Mouse (Mus musculus): ENCODE results near the gene Syt3. TPM values are rescaled to one million over a fixed set of nuclear protein-coding genes. Genes with fewer than 3 reads are reported as not detected.

Gene Syt3
- polyA plus RNA-seq, 1 experiment from 2014 or later = 2.3 TPM

DNA sequence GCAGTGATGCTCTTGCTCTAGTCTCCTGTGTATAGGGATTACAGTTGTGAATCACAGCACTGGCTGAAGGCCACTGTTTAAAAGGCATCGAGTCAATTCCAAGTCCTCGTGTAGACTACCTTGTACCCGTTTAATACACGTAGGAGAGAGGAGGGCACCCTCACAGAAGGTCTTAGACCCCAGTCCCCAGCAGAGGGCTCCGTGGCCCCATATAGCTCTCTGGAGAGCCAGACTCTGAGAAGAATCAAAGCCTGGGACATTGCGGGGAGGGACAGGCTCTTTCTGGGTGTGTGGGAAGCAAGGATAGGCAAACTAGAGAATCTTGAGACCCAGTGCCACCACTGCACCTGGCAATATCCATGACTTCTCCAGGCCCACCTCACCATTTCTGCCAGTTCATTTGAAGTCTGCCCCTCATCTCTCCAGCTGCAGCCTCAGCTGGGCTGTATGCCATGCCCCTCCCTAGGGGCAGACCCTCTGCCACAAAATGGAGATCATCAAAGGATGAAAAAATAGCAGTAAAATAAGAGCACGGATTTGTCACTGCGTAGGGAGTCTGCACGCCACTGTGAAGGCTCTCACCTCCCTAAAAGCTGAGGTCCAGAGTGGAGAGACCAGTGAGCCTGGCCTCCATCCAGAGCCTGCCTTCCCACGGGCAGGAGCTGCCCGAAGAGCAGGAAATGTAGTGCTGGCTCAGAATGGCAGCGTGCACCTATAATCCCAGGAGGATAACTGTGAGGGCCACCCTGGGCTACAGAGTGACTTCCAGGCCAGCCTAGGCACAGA, 62.4 kb downstream of the Syt3 start:
- no peaks in the 10 kb centered on the region for H3K36me3 ChIP-seq (ENCODE audit: control insufficient read depth, insufficient read depth, low read length)
- H3K27me3 ChIP-seq (ENCODE audit: control insufficient read depth, insufficient read depth, low read depth, low read length) = peaks cover 49% of the 10 kb centered on the region
- no peak overlapping the region for H3K27ac ChIP-seq (ENCODE audit: low read length)
- no peak overlapping the region for H3K4me2 ChIP-seq (ENCODE audit: low read depth, low read length)
- WGBS = 34% methylated on average over 12 of the region's 12 CpGs
- ATAC-seq (ENCODE audit: low read depth) = no peak
- H3K9me3 ChIP-seq (ENCODE audit: control insufficient read depth, low read length) = no peaks in the 10 kb centered on the region
- no peak overlapping the region for H3K4me3 ChIP-seq (ENCODE audit: low read length)
- H3K4me1 ChIP-seq (replicated peaks; ENCODE audit: control insufficient read depth, insufficient read depth, low read length) = 0 out of 2 replicates have a peak, but pooled peaks cover 5% of the 10 kb centered on the region
- H3K9ac ChIP-seq (ENCODE audit: low read length) = no peak overlapping the region

Other genes with a start within 250 kb of the Syt3 start
- not detected in 2 replicates for gene Klk1b16, start 247.3 kb upstream of the Syt3 start, polyA plus RNA-seq (2015; fragmentation: Nextera tagmentation; extraction: Ambion mirVana)
- gene Klk1b24, start 195.9 kb upstream of the Syt3 start, polyA plus RNA-seq (2015; fragmentation: Nextera tagmentation; extraction: Ambion mirVana) = not detected in 2 replicates
- gene Klk1b3, start 185.9 kb upstream of the Syt3 start, polyA plus RNA-seq (2015; fragmentation: Nextera tagmentation; extraction: Ambion mirVana) = not detected in 2 replicates
- not detected in 2 replicates for gene Klk1b4, start 176.7 kb upstream of the Syt3 start, polyA plus RNA-seq (2015; fragmentation: Nextera tagmentation; extraction: Ambion mirVana)
- not detected in 2 replicates for gene Klk1b5, start 168.2 kb upstream of the Syt3 start, polyA plus RNA-seq (2015; fragmentation: Nextera tagmentation; extraction: Ambion mirVana)
- not detected in 2 replicates for gene Klk1, start 158.7 kb upstream of the Syt3 start, polyA plus RNA-seq (2015; fragmentation: Nextera tagmentation; extraction: Ambion mirVana)
- not detected in 2 replicates for gene Gm36864, start 147.9 kb upstream of the Syt3 start, polyA plus RNA-seq (2015; fragmentation: Nextera tagmentation; extraction: Ambion mirVana)
- 0.96 and 0.97 TPM in 2 replicates for gene 1700028J19Rik, start 137.4 kb upstream of the Syt3 start, polyA plus RNA-seq (2015; fragmentation: Nextera tagmentation; extraction: Ambion mirVana)
- 113 and 123 TPM in 2 replicates for gene 2410002F23Rik, start 137.4 kb upstream of the Syt3 start, polyA plus RNA-seq (2015; fragmentation: Nextera tagmentation; extraction: Ambion mirVana)
- not detected in 2 replicates for gene Acp4, start 126.7 kb upstream of the Syt3 start, polyA plus RNA-seq (2015; fragmentation: Nextera tagmentation; extraction: Ambion mirVana)
- not detected in 2 replicates for gene Gm15517, start 122.7 kb upstream of the Syt3 start, polyA plus RNA-seq (2015; fragmentation: Nextera tagmentation; extraction: Ambion mirVana)
- 3.0 and 3.2 TPM in 2 replicates for gene Clec11a, start 77.2 kb upstream of the Syt3 start, polyA plus RNA-seq (2015; fragmentation: Nextera tagmentation; extraction: Ambion mirVana)
- 0.96 and 1.1 TPM in 2 replicates for gene Shank1, start 73.8 kb upstream of the Syt3 start, polyA plus RNA-seq (2015; fragmentation: Nextera tagmentation; extraction: Ambion mirVana)
- gene 1700008O03Rik, start 1.7 kb downstream of the Syt3 start, polyA plus RNA-seq (2015; fragmentation: Nextera tagmentation; extraction: Ambion mirVana) = 1.2 and 1.5 TPM in 2 replicates
- gene Lrrc4b, start 44.9 kb downstream of the Syt3 start, polyA plus RNA-seq (2015; fragmentation: Nextera tagmentation; extraction: Ambion mirVana) = 0.36 and 0.57 TPM in 2 replicates
- 0.62 and 1.3 TPM in 2 replicates for gene Aspdh, start 81.3 kb downstream of the Syt3 start, polyA plus RNA-seq (2015; fragmentation: Nextera tagmentation; extraction: Ambion mirVana)
- 115 and 116 TPM in 2 replicates for gene Josd2, start 83.9 kb downstream of the Syt3 start, polyA plus RNA-seq (2015; fragmentation: Nextera tagmentation; extraction: Ambion mirVana)
- gene Emc10, start 112.4 kb downstream of the Syt3 start, polyA plus RNA-seq (2015; fragmentation: Nextera tagmentation; extraction: Ambion mirVana) = 94.0 TPM in 2 replicates
- gene Fam71e1, start 112.5 kb downstream of the Syt3 start, polyA plus RNA-seq (2015; fragmentation: Nextera tagmentation; extraction: Ambion mirVana) = 9.5 and 9.9 TPM in 2 replicates
- 0.63 and 1.2 TPM in 2 replicates for gene Mybpc2, start 140.6 kb downstream of the Syt3 start, polyA plus RNA-seq (2015; fragmentation: Nextera tagmentation; extraction: Ambion mirVana)
- 0.33 and 1.1 TPM in 2 replicates for gene Spib, start 148.0 kb downstream of the Syt3 start, polyA plus RNA-seq (2015; fragmentation: Nextera tagmentation; extraction: Ambion mirVana)
- gene Pold1, start 164.7 kb downstream of the Syt3 start, polyA plus RNA-seq (2015; fragmentation: Nextera tagmentation; extraction: Ambion mirVana) = 100 and 109 TPM in 2 replicates
- gene Nr1h2, start 169.8 kb downstream of the Syt3 start, polyA plus RNA-seq (2015; fragmentation: Nextera tagmentation; extraction: Ambion mirVana) = 86.2 and 87.0 TPM in 2 replicates
- 93.0 and 140 TPM in 2 replicates for gene Napsa, start 188.3 kb downstream of the Syt3 start, polyA plus RNA-seq (2015; fragmentation: Nextera tagmentation; extraction: Ambion mirVana)
- 1.5 and 2.1 TPM in 2 replicates for gene Kcnc3, start 206.6 kb downstream of the Syt3 start, polyA plus RNA-seq (2015; fragmentation: Nextera tagmentation; extraction: Ambion mirVana)

Data from lung, embryonic 16.5 days (tissue).